24 mouse cellular contexts compared by ENCODE assay signal in the genomic region with DNA sequence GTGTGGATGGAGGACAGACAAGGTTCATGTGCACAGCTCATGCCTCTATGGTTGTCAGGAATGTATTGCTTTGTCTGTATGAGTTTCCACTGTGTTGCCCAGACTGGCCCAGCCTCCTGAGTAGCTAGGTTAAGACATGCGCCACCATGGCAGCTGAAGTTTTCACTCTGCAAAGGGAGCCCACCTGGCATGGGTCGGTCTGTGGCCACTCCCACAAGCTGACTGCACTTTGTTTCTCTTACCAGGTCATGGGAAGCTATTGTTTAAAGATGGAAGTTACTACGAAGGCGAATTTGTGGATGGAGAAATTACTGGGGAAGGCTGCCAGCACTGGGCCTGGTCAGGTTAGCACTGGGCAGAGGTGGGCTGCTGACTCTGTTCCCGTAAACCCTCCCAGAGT. TPM values are rescaled to one million over a fixed set of nuclear protein-coding genes. Genes with fewer than 3 reads are reported as not detected.
"Had no signal": no experiment of that assay in that cellular context is flagged by ENCODE, and none has a peak within 500 bp of the region (broad histone marks: within the 10 kb centered on the region; RNA-seq: fewer than 3 reads in every experiment).

No protein-coding gene starts in this region.

- H3K36me3 ChIP-seq: intestine, embryonic 15.5 days; liver, embryonic 15.5 days had no signal

- H3K9me3 ChIP-seq: heart, embryonic 10.5 days; heart, embryonic 12.5 days; hindbrain, embryonic 10.5 days; hindbrain, embryonic 12.5 days; intestine, embryonic 15.5 days; limb, embryonic 10.5 days; limb, embryonic 12.5 days; liver, embryonic 13.5 days; liver, embryonic 15.5 days had no signal

- H3K27ac ChIP-seq: heart, embryonic 10.5 days; hindbrain, embryonic 10.5 days; hindbrain, embryonic 12.5 days; hindbrain, embryonic 14.5 days; intestine, embryonic 15.5 days; layer of hippocampus, adult 2 months; left cerebral cortex, adult 2 months; limb, embryonic 10.5 days; limb, embryonic 12.5 days; liver, embryonic 13.5 days; liver, embryonic 15.5 days had no signal

- H3K27me3 ChIP-seq: heart, embryonic 12.5 days; hindbrain, embryonic 12.5 days; intestine, embryonic 15.5 days; limb, embryonic 12.5 days; liver, embryonic 13.5 days; liver, embryonic 15.5 days had no signal

- H3K9ac ChIP-seq: heart, embryonic 12.5 days; hindbrain, embryonic 12.5 days; hindbrain, embryonic 14.5 days; intestine, embryonic 15.5 days; limb, embryonic 12.5 days; liver, embryonic 13.5 days; liver, embryonic 15.5 days had no signal

- DNase-seq: gastrocnemius, postnatal 10 days; gastrocnemius, postnatal 25 days; heart, postnatal 10 days; heart, postnatal 4 days; kidney, adult 18-20 months; kidney, adult 8-10 months; kidney, postnatal 10 days; kidney, postnatal 25 days; kidney, postnatal 4 days; liver; liver, embryonic 13.5 days had no signal

- H3K4me3 ChIP-seq: heart, embryonic 10.5 days; heart, embryonic 12.5 days; hindbrain, embryonic 10.5 days; hindbrain, embryonic 12.5 days; intestine, embryonic 15.5 days; layer of hippocampus, adult 2 months; left cerebral cortex, adult 2 months; limb, embryonic 10.5 days; limb, embryonic 12.5 days; liver, embryonic 13.5 days; liver, embryonic 15.5 days had no signal

- H3K4me2 ChIP-seq: heart, embryonic 12.5 days; hindbrain, embryonic 12.5 days; hindbrain, embryonic 14.5 days; intestine, embryonic 15.5 days; limb, embryonic 12.5 days; liver, embryonic 11.5 days; liver, embryonic 13.5 days; liver, embryonic 15.5 days had no signal

RNA-seq across cellular contexts. Expression of a gene that starts 32.7 kb away (rescaled TPM):
- total RNA-seq: heart, postnatal 10 days; heart, postnatal 4 days had no signal
- polyA plus RNA-seq: inflammation-experienced regulatory T-cells, adult 6 months; liver, embryonic 15.5 days had no signal
